Mouse (Mus musculus): ENCODE data around the gene Asb18. TPM values are rescaled to one million over a fixed set of nuclear protein-coding genes. Genes with fewer than 3 reads are reported as not detected.

Asb18 gene
- 0.92 and 1.1 TPM in 2 replicates for polyA plus RNA-seq (2015; fragmentation: Nextera tagmentation; extraction: Ambion mirVana)

GRCm38 (mm10) chr1:90014446-90014845, at the start of gene Asb18:
TSS of gene Asb18 (minus strand) at chr1:90014666.
- no peak; the same call in 1 of the 2 replicates for ATAC-seq (replicated peaks; ENCODE audit: insufficient number of reproducible peaks, insufficient read depth, low FRiP score, low read depth)
- Histone ChIP-seq H3K9ac (no peak within 1 kb of the TSS), H3K36me3 (no peaks in the 10 kb centered on the region), H3K4me3 (no peak within 1 kb of the TSS), H3K4me2 (no peak within 1 kb of the TSS), H3K27me3 (no peaks in the 10 kb centered on the region), H3K4me1 (replicated peaks) (0 out of 2 replicates have a peak, but pooled peaks cover 5% of the 10 kb centered on the region), H3K9me3 (replicated peaks) (no peaks in the 10 kb centered on the region), H3K27ac (peak within 1 kb of the TSS; percentile 20)
- WGBS, result 37% methylated on average over 5 of the region's 5 CpGs

- Histone ChIP-seq H3K4me1 (replicated peaks) (no peaks in the 10 kb centered on the region), H3K4me2 (no peak overlapping the region), H3K36me3 (no peaks in the 10 kb centered on the region), H3K9me3 (replicated peaks) (no peaks in the 10 kb centered on the region), H3K27me3 (peaks cover 19% of the 10 kb centered on the region), H3K9ac (no peak overlapping the region), H3K4me3 (no peak overlapping the region), H3K27ac (no peak overlapping the region)
- no peak for ATAC-seq (replicated peaks; ENCODE audit: insufficient number of reproducible peaks, insufficient read depth, low FRiP score, low read depth)
- WGBS, result 19% methylated on average over 7 of the region's 7 CpGs
These were observed 46.1 kb upstream of the Asb18 start for GRCm38 (mm10) chr1:90060599-90060998.

GRCm38 (mm10) chr1:90060054-90060453, 45.6 kb upstream of the Asb18 start:
- no peaks in the 10 kb centered on the region for H3K4me1 ChIP-seq (replicated peaks)
- 55% methylated on average over 3 of the region's 3 CpGs for WGBS
- H3K4me2 ChIP-seq, result no peak overlapping the region
- no peaks in the 10 kb centered on the region for H3K9me3 ChIP-seq (replicated peaks)
- no peaks in the 10 kb centered on the region for H3K36me3 ChIP-seq
- no peak overlapping the region for H3K27ac ChIP-seq
- H3K4me3 ChIP-seq, result no peak overlapping the region
- ATAC-seq (replicated peaks; ENCODE audit: insufficient number of reproducible peaks, insufficient read depth, low FRiP score, low read depth), result no peak
- no peak overlapping the region for H3K9ac ChIP-seq
- H3K27me3 ChIP-seq, result peaks cover 19% of the 10 kb centered on the region

GRCm38 (mm10) chr1:90054991-90055390, 40.5 kb upstream of the Asb18 start:
- no peaks in the 10 kb centered on the region for H3K9me3 ChIP-seq (replicated peaks)
- no peak overlapping the region for H3K4me2 ChIP-seq
- no peaks in the 10 kb centered on the region for H3K36me3 ChIP-seq
- no peak overlapping the region for H3K9ac ChIP-seq
- H3K27ac ChIP-seq, result no peak overlapping the region
- WGBS, result 74% methylated on average over 4 of the region's 4 CpGs
- no peak overlapping the region for H3K4me3 ChIP-seq
- H3K27me3 ChIP-seq, result peaks cover 11% of the 10 kb centered on the region
- no peak for ATAC-seq (replicated peaks; ENCODE audit: insufficient number of reproducible peaks, insufficient read depth, low FRiP score, low read depth)
- no peaks in the 10 kb centered on the region for H3K4me1 ChIP-seq (replicated peaks)

- ATAC-seq (replicated peaks; ENCODE audit: insufficient number of reproducible peaks, insufficient read depth, low FRiP score, low read depth), result no peak
These were observed 36.9 kb upstream of the Asb18 start for GRCm38 (mm10) chr1:90051347-90051746.

GRCm38 (mm10) chr1:90050046-90050739, 35.7 kb upstream of the Asb18 start:
- H3K27me3 ChIP-seq, result peaks cover 21% of the 10 kb centered on the region
- no peak overlapping the region for H3K27ac ChIP-seq
- no peak overlapping the region for H3K4me2 ChIP-seq
- no peak overlapping the region for H3K9ac ChIP-seq
- no peak overlapping the region for H3K4me3 ChIP-seq
- no peak for ATAC-seq (replicated peaks; ENCODE audit: insufficient number of reproducible peaks, insufficient read depth, low FRiP score, low read depth)
- WGBS, result 47% methylated on average over 20 of the region's 20 CpGs
- H3K4me1 ChIP-seq (replicated peaks), result no peaks in the 10 kb centered on the region
- no peaks in the 10 kb centered on the region for H3K36me3 ChIP-seq
- H3K9me3 ChIP-seq (replicated peaks), result no peaks in the 10 kb centered on the region

More at GRCm38 (mm10) chr1:90051347-90051746, 36.9 kb upstream of the Asb18 start:
- Histone ChIP-seq H3K9ac (no peak overlapping the region), H3K4me2 (no peak overlapping the region), H3K27ac (no peak overlapping the region), H3K27me3 (peaks cover 15% of the 10 kb centered on the region), H3K36me3 (no peaks in the 10 kb centered on the region), H3K9me3 (replicated peaks) (no peaks in the 10 kb centered on the region), H3K4me1 (replicated peaks) (no peaks in the 10 kb centered on the region), H3K4me3 (no peak overlapping the region)
- 25% methylated on average over 5 of the region's 5 CpGs for WGBS

GRCm38 (mm10) chr1:90028305-90028704, 13.8 kb upstream of the Asb18 start:
- H3K9me3 ChIP-seq (replicated peaks), result no peaks in the 10 kb centered on the region
- no peak overlapping the region for H3K27ac ChIP-seq
- no peaks in the 10 kb centered on the region for H3K4me1 ChIP-seq (replicated peaks)
- ATAC-seq (replicated peaks; ENCODE audit: insufficient number of reproducible peaks, insufficient read depth, low FRiP score, low read depth), result no peak
- no peaks in the 10 kb centered on the region for H3K36me3 ChIP-seq
- H3K4me3 ChIP-seq, result no peak overlapping the region
- WGBS, result 67% methylated on average over 2 of the region's 2 CpGs
- H3K27me3 ChIP-seq, result no peaks in the 10 kb centered on the region
- no peak overlapping the region for H3K9ac ChIP-seq
- no peak overlapping the region for H3K4me2 ChIP-seq

- H3K9me3 ChIP-seq (replicated peaks), result no peaks in the 10 kb centered on the region
- 16% methylated on average over 3 of the region's 3 CpGs for WGBS
- ATAC-seq (replicated peaks; ENCODE audit: insufficient number of reproducible peaks, insufficient read depth, low FRiP score, low read depth), result no peak; the same call in 1 of the 2 replicates
These were observed 12.5 kb upstream of the Asb18 start for GRCm38 (mm10) chr1:90026945-90027344.

GRCm38 (mm10) chr1:90020336-90020735, 5.9 kb upstream of the Asb18 start:
- Histone ChIP-seq H3K4me2 (no peak overlapping the region), H3K4me3 (no peak overlapping the region), H3K27ac (no peak overlapping the region), H3K27me3 (no peaks in the 10 kb centered on the region), H3K4me1 (replicated peaks) (0 out of 2 replicates have a peak, but pooled peaks cover 5% of the 10 kb centered on the region), H3K36me3 (no peaks in the 10 kb centered on the region), H3K9ac (no peak overlapping the region), H3K9me3 (replicated peaks) (no peaks in the 10 kb centered on the region)
- ATAC-seq (replicated peaks; ENCODE audit: insufficient number of reproducible peaks, insufficient read depth, low FRiP score, low read depth), result no peak
- 87% methylated on average over 5 of the region's 5 CpGs for WGBS

More at GRCm38 (mm10) chr1:90026945-90027344, 12.5 kb upstream of the Asb18 start:
- Histone ChIP-seq H3K27ac (no peak overlapping the region), H3K4me1 (replicated peaks) (no peaks in the 10 kb centered on the region), H3K4me3 (no peak overlapping the region), H3K36me3 (no peaks in the 10 kb centered on the region), H3K9ac (no peak overlapping the region), H3K4me2 (no peak overlapping the region), H3K27me3 (no peaks in the 10 kb centered on the region)

- Histone ChIP-seq H3K27me3 (no peaks in the 10 kb centered on the region), H3K9me3 (replicated peaks) (no peaks in the 10 kb centered on the region)
- WGBS, result 62% methylated on average over 6 of the region's 6 CpGs
These were observed 3.6 kb upstream of the Asb18 start for GRCm38 (mm10) chr1:90018071-90018470.

GRCm38 (mm10) chr1:90013273-90013672, 1.2 kb downstream of the Asb18 start:
- Histone ChIP-seq H3K4me1 (replicated peaks) (0 out of 2 replicates have a peak, but pooled peaks cover 5% of the 10 kb centered on the region), H3K36me3 (no peaks in the 10 kb centered on the region), H3K9me3 (replicated peaks) (no peaks in the 10 kb centered on the region), H3K9ac (no peak overlapping the region), H3K27me3 (no peaks in the 10 kb centered on the region), H3K4me2 (no peak overlapping the region), H3K4me3 (no peak overlapping the region), H3K27ac (no peak overlapping the region)
- ATAC-seq (replicated peaks; ENCODE audit: insufficient number of reproducible peaks, insufficient read depth, low FRiP score, low read depth), result no peak
- 77% methylated on average over 5 of the region's 5 CpGs for WGBS

More at GRCm38 (mm10) chr1:90018071-90018470, 3.6 kb upstream of the Asb18 start:
- H3K4me3 ChIP-seq, result no peak overlapping the region
- H3K27ac ChIP-seq, result no peak overlapping the region
- ATAC-seq (replicated peaks; ENCODE audit: insufficient number of reproducible peaks, insufficient read depth, low FRiP score, low read depth), result no peak
- H3K9ac ChIP-seq, result no peak overlapping the region
- 0 out of 2 replicates have a peak, but pooled peaks cover 5% of the 10 kb centered on the region for H3K4me1 ChIP-seq (replicated peaks)
- H3K4me2 ChIP-seq, result no peak overlapping the region
- H3K36me3 ChIP-seq, result no peaks in the 10 kb centered on the region

GRCm38 (mm10) chr1:90012850-90013249, 1.6 kb downstream of the Asb18 start:
- H3K27ac ChIP-seq, result no peak overlapping the region
- no peaks in the 10 kb centered on the region for H3K9me3 ChIP-seq (replicated peaks)
- no peaks in the 10 kb centered on the region for H3K36me3 ChIP-seq
- H3K4me3 ChIP-seq, result no peak overlapping the region
- WGBS, result 66% methylated on average over 7 of the region's 7 CpGs
- no peak overlapping the region for H3K9ac ChIP-seq
- no peak overlapping the region for H3K4me2 ChIP-seq
- no peak for ATAC-seq (replicated peaks; ENCODE audit: insufficient number of reproducible peaks, insufficient read depth, low FRiP score, low read depth)
- H3K4me1 ChIP-seq (replicated peaks), result 0 out of 2 replicates have a peak, but pooled peaks cover 5% of the 10 kb centered on the region
- no peaks in the 10 kb centered on the region for H3K27me3 ChIP-seq
